Mouse (Mus musculus) MEL (cell line): ENCODE results near the gene Tmem145. TPM values are rescaled to one million over a fixed set of nuclear protein-coding genes. Genes with fewer than 3 reads are reported as not detected.

Experiments used
- DNase-seq: peaks from one replicate; pipeline ENCODE4 v3.0.0; 2011; ENCODE audit warnings: low read depth, low spot score
- H3K27ac ChIP-seq: 2 replicates; pipeline ENCODE4 v1.5.1; 2012; ENCODE audit warnings: low read depth, mild to moderate bottlenecking, control low read depth, low read length, moderate library complexity; ENCODE audit not compliant: control insufficient read depth
- H3K27me3 ChIP-seq, 2 experiments: fragments of 150-350 bp in 1 of 2; sonication (generic) in 1 of 2; 2 replicates each; pipeline ENCODE4 v1.6.1; 2012; ENCODE audit warnings: low read length in 2 of 2, mild to moderate bottlenecking in 2 of 2, improper control_type of control experiment in 1 of 2, moderate library complexity in 1 of 2; ENCODE audit not compliant: insufficient read depth in 2 of 2, control insufficient read depth in 1 of 2
- H3K36me3 ChIP-seq, 2 experiments: 2 replicates each; pipeline ENCODE4 v1.6.1; 2012 to 2014; ENCODE audit warnings: low read length in 2 of 2, improper control_type of control experiment in 1 of 2, inconsistent platforms in 1 of 2, mild to moderate bottlenecking in 1 of 2; ENCODE audit not compliant: insufficient read depth in 2 of 2, control insufficient read depth in 1 of 2
- H3K4me1 ChIP-seq, 2 experiments: fragments of 150-350 bp in 1 of 2; sonication (generic) in 1 of 2; 2 replicates each; pipeline ENCODE4 v1.6.1; 2012; ENCODE audit warnings: low read length in 2 of 2, improper control_type of control experiment in 1 of 2, mild to moderate bottlenecking in 1 of 2; ENCODE audit not compliant: insufficient read depth in 2 of 2, control insufficient read depth in 1 of 2
- H3K4me3 ChIP-seq, 2 experiments: fragments of 150-350 bp in 1 of 2; sonication (generic) in 1 of 2; 2 replicates each; pipeline ENCODE4 v1.5.1; 2012; ENCODE audit warnings: low read depth in 2 of 2, low read length in 2 of 2, mild to moderate bottlenecking in 2 of 2, moderate library complexity in 2 of 2, control low read depth in 1 of 2, improper control_type of control experiment in 1 of 2; ENCODE audit not compliant: control insufficient read depth in 1 of 2, insufficient read depth in 1 of 2
- H3K79me2 ChIP-seq: 2 replicates; pipeline ENCODE4 v1.6.1; 2012; ENCODE audit warnings: mild to moderate bottlenecking, low read length, moderate library complexity; ENCODE audit not compliant: control insufficient read depth, poor library complexity, insufficient read depth
- H3K9ac ChIP-seq: 2 replicates; pipeline ENCODE4 v1.6.1; 2012; ENCODE audit warnings: low read depth, mild to moderate bottlenecking, control low read depth, low read length, moderate library complexity; ENCODE audit not compliant: control insufficient read depth, poor library complexity, severe bottlenecking
- H3K9me3 ChIP-seq: fragments of 150-350 bp; sonication (generic); replicated peaks from 2 replicates; pipeline ENCODE4 v1.6.1; 2012; ENCODE audit warnings: mild to moderate bottlenecking, low read length, improper control_type of control experiment, moderate library complexity; ENCODE audit not compliant: insufficient read depth
- BHLHE40 ChIP-seq: IDR thresholded peaks from 2 replicates; pipeline ENCODE4 v1.6.1; 2012; ENCODE audit warnings: low read depth, mild to moderate bottlenecking, inconsistent platforms, low read length, improper control_type of control experiment, borderline replicate concordance
- CHD2 ChIP-seq: IDR thresholded peaks from 2 replicates; pipeline ENCODE4 v1.6.1; 2011; ENCODE audit warnings: low read length, improper control_type of control experiment
- CTCF ChIP-seq, 3 experiments: IDR thresholded peaks in 2 of 3; conservative IDR thresholded peaks in 1 of 3; 2 replicates each; pipeline ENCODE4 v1.5.1; 2011 to 2012; ENCODE audit warnings: low read length in 3 of 3, low read depth in 2 of 3, mild to moderate bottlenecking in 2 of 3, improper control_type of control experiment in 1 of 3, inconsistent platforms in 1 of 3, mixed read lengths in 1 of 3, moderate library complexity in 1 of 3; ENCODE audit not compliant: control insufficient read depth in 1 of 3, insufficient read depth in 1 of 3, poor library complexity in 1 of 3, severe bottlenecking in 1 of 3
- ELF1 ChIP-seq: IDR thresholded peaks from 2 replicates; pipeline ENCODE4 v1.6.1; 2014; ENCODE audit warnings: low read depth, mild to moderate bottlenecking, inconsistent platforms, low read length, improper control_type of control experiment, moderate library complexity
- GABPA ChIP-seq: IDR thresholded peaks from 2 replicates; pipeline ENCODE4 v1.6.1; 2012; ENCODE audit warnings: low read depth, mild to moderate bottlenecking, inconsistent platforms, low read length, improper control_type of control experiment, moderate library complexity
- HCFC1 ChIP-seq: IDR thresholded peaks from 2 replicates; pipeline ENCODE4 v1.6.1; 2012; ENCODE audit warnings: low read depth, mild to moderate bottlenecking, inconsistent platforms, low read length, improper control_type of control experiment, moderate library complexity
- MAFK ChIP-seq: IDR thresholded peaks from 2 replicates; pipeline ENCODE4 v1.6.1; 2011; ENCODE audit warnings: low read depth, mild to moderate bottlenecking, low read length, improper control_type of control experiment, borderline replicate concordance
- MAX ChIP-seq: IDR thresholded peaks from 2 replicates; pipeline ENCODE4 v1.6.1; 2011; ENCODE audit warnings: low read length, improper control_type of control experiment
- MXI1 ChIP-seq: IDR thresholded peaks from 2 replicates; pipeline ENCODE4 v1.6.1; 2011; ENCODE audit warnings: mild to moderate bottlenecking, low read depth, low read length, improper control_type of control experiment
- MYC ChIP-seq: IDR thresholded peaks from 2 replicates; pipeline ENCODE4 v1.6.1; 2011; ENCODE audit warnings: low read depth, mild to moderate bottlenecking, low read length, improper control_type of control experiment, moderate library complexity
- NELFE ChIP-seq: IDR thresholded peaks from 2 replicates; pipeline ENCODE4 v1.6.1; 2011; ENCODE audit warnings: low read depth, low read length, improper control_type of control experiment
- RAD21 ChIP-seq: IDR thresholded peaks from 2 replicates; pipeline ENCODE4 v1.6.1; 2011; ENCODE audit warnings: mild to moderate bottlenecking, low read depth, low read length, improper control_type of control experiment
- RCOR1 ChIP-seq: IDR thresholded peaks from 2 replicates; pipeline ENCODE4 v1.6.1; 2012; ENCODE audit warnings: low read depth, mild to moderate bottlenecking, inconsistent platforms, low read length, improper control_type of control experiment
- SIN3A ChIP-seq: IDR thresholded peaks from 2 replicates; pipeline ENCODE4 v1.6.1; 2012; ENCODE audit warnings: low read length, improper control_type of control experiment, inconsistent platforms
- SMC3 ChIP-seq: IDR thresholded peaks from 2 replicates; pipeline ENCODE4 v1.6.1; 2011; ENCODE audit warnings: low read depth, low read length, improper control_type of control experiment
- TAL1 ChIP-seq: IDR thresholded peaks from 2 replicates; pipeline ENCODE4 v1.6.1; 2012; ENCODE audit warnings: mild to moderate bottlenecking, inconsistent platforms, low read length, moderate library complexity, mixed read lengths
- TBP ChIP-seq: IDR thresholded peaks from 2 replicates; pipeline ENCODE4 v1.8.0; 2011; ENCODE audit warnings: low read depth, low read length, improper control_type of control experiment
- UBTF ChIP-seq: IDR thresholded peaks from 2 replicates; pipeline ENCODE4 v1.6.1; 2012; ENCODE audit warnings: low read depth, mild to moderate bottlenecking, inconsistent platforms, low read length, improper control_type of control experiment, moderate library complexity, borderline replicate concordance; ENCODE audit not compliant: insufficient read depth
- USF2 ChIP-seq, 2 experiments: IDR thresholded peaks; 2 replicates each; pipeline ENCODE4 v1.6.1; 2011 to 2012; ENCODE audit warnings: improper control_type of control experiment in 2 of 2, low read length in 2 of 2, borderline replicate concordance in 1 of 2, inconsistent platforms in 1 of 2, low read depth in 1 of 2, mild to moderate bottlenecking in 1 of 2; ENCODE audit not compliant: insufficient read depth in 1 of 2
- ZC3H11A ChIP-seq: IDR thresholded peaks from 2 replicates; pipeline ENCODE4 v1.6.1; 2012; ENCODE audit warnings: low read depth, mild to moderate bottlenecking, inconsistent platforms, low read length, improper control_type of control experiment
- ZMIZ1 ChIP-seq: IDR thresholded peaks from 2 replicates; pipeline ENCODE4 v1.6.1; 2012; ENCODE audit warnings: low read depth, mild to moderate bottlenecking, inconsistent platforms, low read length, improper control_type of control experiment, moderate library complexity
- ZNF384 ChIP-seq: IDR thresholded peaks from 2 replicates; pipeline ENCODE4 v1.6.1; 2012; ENCODE audit warnings: low read depth, mild to moderate bottlenecking, inconsistent platforms, low read length, improper control_type of control experiment
- polyA plus RNA-seq, 2 experiments: library from polyadenylated mRNA; stranded (reverse) in 1 of 2; unstranded in 1 of 2; fragments of >175 nt in 1 of 2; fragments of >200 nt in 1 of 2; gene quantifications; 2 replicates each; pipeline versions ENCODE4 v1.2.1 to v1.2.4; 2012; ENCODE audit warnings: low replicate concordance in 2 of 2, low read depth in 1 of 2; ENCODE audit not compliant: insufficient read length in 2 of 2, insufficient read depth in 1 of 2, missing spikeins in 1 of 2
- total RNA-seq: library from RNA; depleted of rRNA; stranded (reverse); fragments of 300-350 nt; gene quantifications from 2 replicates; pipeline ENCODE4 v1.2.3, GENCODE M21; 2012

Tmem145 gene
- total and polyA plus RNA-seq, 3 experiments: not detected

DNA sequence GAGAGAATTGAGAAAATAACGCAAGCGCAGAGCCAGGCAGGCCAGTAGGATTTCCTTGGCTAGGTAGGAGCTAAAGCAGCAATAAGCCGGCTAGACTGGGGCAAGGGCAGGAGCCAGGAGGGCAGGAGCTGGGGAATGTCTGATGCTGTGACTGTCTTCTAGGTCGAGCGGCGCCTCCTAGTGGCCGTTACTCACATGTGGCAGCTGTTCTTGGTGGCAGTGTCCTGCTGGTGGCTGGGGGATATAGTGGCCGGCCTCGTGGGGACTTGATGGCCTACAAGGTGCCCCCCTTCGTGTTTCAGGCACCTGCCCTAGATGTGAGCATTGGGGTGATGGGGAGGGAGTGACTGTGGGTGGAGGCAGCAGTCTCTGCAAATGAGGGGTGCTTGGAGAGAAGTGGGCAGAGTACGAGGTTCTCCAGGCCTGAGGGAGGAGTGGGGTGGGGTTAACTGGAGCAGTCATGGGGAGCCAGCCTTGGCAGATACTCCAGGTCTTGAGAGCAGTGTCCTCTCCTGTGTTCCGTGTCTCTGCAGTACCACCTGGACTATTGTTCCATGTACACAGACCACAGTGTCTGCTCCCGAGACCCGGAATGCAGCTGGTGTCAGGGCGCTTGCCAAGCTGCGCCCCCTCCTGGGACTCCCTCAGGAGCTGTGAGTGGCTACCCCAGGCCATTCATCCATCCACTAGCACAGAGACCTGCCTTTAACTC, 27.8 kb downstream of the Tmem145 start:
- no peaks in the 10 kb centered on the region for H3K79me2 ChIP-seq
- no peaks in the 10 kb centered on the region for H3K27me3 ChIP-seq
- H3K4me1 ChIP-seq: no peaks in the 10 kb centered on the region
- H3K36me3 ChIP-seq: no peaks in the 10 kb centered on the region
- TF ChIP-seq CTCF (IDR thresholded peaks at IDR 0.05 in 2 of 3, conservative IDR thresholded peaks at IDR 0.05 in 1 of 3; ENCODE audit: control insufficient read depth in 1 of 3, insufficient read depth in 1 of 3, low read depth in 2 of 3, low read length in 3 of 3, poor library complexity in 1 of 3, severe bottlenecking in 1 of 3): peak; percentile 74 to 93 (median 87)
- TF ChIP-seq NELFE: no peak
- TF ChIP-seq SMC3: peak; percentile 82
- no peak for TF ChIP-seq GABPA
- no peak for TF ChIP-seq MXI1
- TF ChIP-seq RAD21: peak; percentile 80
- peak; percentile 76 for TF ChIP-seq ZC3H11A
- H3K4me3 ChIP-seq: no peak overlapping the region
- H3K9ac ChIP-seq: no peak overlapping the region
- H3K27ac ChIP-seq: no peak overlapping the region
- H3K9me3 ChIP-seq: no peaks in the 10 kb centered on the region
- DNase-seq: peak; percentile 78

DNA sequence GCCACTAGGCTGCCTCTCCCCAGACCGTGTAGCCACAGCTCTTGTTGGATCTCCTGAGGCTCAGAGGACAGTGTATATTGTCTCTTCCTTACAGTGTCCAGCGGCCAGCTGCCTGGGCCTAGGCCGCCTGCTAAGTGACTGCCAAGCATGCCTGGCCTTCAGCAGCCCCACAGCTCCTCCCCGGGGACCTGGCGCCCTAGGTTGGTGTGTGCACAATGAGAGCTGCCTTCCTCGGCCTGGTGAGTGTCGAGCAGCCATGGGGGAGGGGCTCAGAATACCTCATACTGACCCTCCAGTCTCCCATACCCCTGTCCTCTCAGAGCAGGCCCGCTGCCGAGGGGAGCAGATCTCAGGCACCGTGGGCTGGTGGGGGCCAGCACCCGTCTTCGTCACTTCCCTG, 28.6 kb downstream of the Tmem145 start:
- Histone ChIP-seq H3K79me2 (no peaks in the 10 kb centered on the region), H3K4me1 (no peaks in the 10 kb centered on the region), H3K27ac (no peak overlapping the region), H3K36me3 (no peaks in the 10 kb centered on the region), H3K9me3 (no peaks in the 10 kb centered on the region), H3K4me3 (no peak overlapping the region), H3K9ac (no peak overlapping the region), H3K27me3 (no peaks in the 10 kb centered on the region)
- no peak for DNase-seq
- TF ChIP-seq RCOR1 (no peak), MYC (no peak), HCFC1 (no peak), USF2 (IDR thresholded peaks at IDR 0.05; ENCODE audit: borderline replicate concordance in 1 of 2, insufficient read depth in 1 of 2, low read depth in 1 of 2, low read length in 2 of 2) (no peak), SMC3 (no peak), UBTF (no peak), TBP (no peak), CTCF (IDR thresholded peaks at IDR 0.05 in 2 of 3, conservative IDR thresholded peaks at IDR 0.05 in 1 of 3; ENCODE audit: control insufficient read depth in 1 of 3, insufficient read depth in 1 of 3, low read depth in 2 of 3, low read length in 3 of 3, poor library complexity in 1 of 3, severe bottlenecking in 1 of 3) (no peak), TAL1 (no peak), ZMIZ1 (no peak), ELF1 (no peak), BHLHE40 (no peak), SIN3A (no peak), MAX (no peak), CHD2 (no peak), ZNF384 (no peak), RAD21 (no peak), NELFE (no peak), MXI1 (no peak), MAFK (no peak)
